Mouse (Mus musculus) spleen, postnatal 4 days (tissue): ENCODE data around the gene Gabpb1.
A peak's percentile ranks its signal among the peaks of the same experiment; 100 is the strongest.

Experiments
- DNase-seq, 2 experiments: peaks; one replicate each; pipeline ENCODE4 v3.0.0; 2022; ENCODE audit warnings: low spot score in 2 of 2

Gene Gabpb1

GRCm38 (mm10) chr2:126593831-126594610 is 82.1 kb downstream of the Gabpb1 start:
- peak; percentile 61 to 87 for DNase-seq

- DNase-seq = no peak
Measured at GRCm38 (mm10) chr2:126591304-126591703, 84.8 kb downstream of the Gabpb1 start.

GRCm38 (mm10) chr2:126587468-126587867 is 88.7 kb downstream of the Gabpb1 start:
- no peak for DNase-seq

GRCm38 (mm10) chr2:126584621-126585369 is 91.3 kb downstream of the Gabpb1 start:
- no peak for DNase-seq

- no peak for DNase-seq
Measured at GRCm38 (mm10) chr2:126583960-126584359, 92.2 kb downstream of the Gabpb1 start.

GRCm38 (mm10) chr2:126579282-126579681 is 96.9 kb downstream of the Gabpb1 start:
- DNase-seq = no peak
